Mouse (Mus musculus) bone marrow, adult 2 months (tissue): ENCODE data around the gene Fes. TPM values are rescaled to one million over a fixed set of nuclear protein-coding genes. Genes with fewer than 3 reads are reported as not detected.

Source experiments
- H3K27ac ChIP-seq: fragments of 200-500 bp; 2 replicates; pipeline ENCODE4 v1.5.1; 2012; ENCODE audit warnings: low read depth, mild to moderate bottlenecking, control low read depth, inconsistent platforms, low read length; ENCODE audit not compliant: control insufficient read depth, poor library complexity, insufficient read depth
- H3K4me1 ChIP-seq: fragments of 200-500 bp; 2 replicates; pipeline ENCODE4 v1.6.1; 2011; ENCODE audit warnings: low read length; ENCODE audit not compliant: control insufficient read depth, insufficient read depth
- H3K4me3 ChIP-seq: fragments of 200-500 bp; replicated peaks from 2 replicates; pipeline ENCODE3; 2011; ENCODE audit warnings: mild to moderate bottlenecking, low read depth, low read length, control low read depth; ENCODE audit not compliant: control insufficient read depth
- CTCF ChIP-seq: fragments of 200-500 bp; IDR thresholded peaks from 2 replicates; pipeline ENCODE4 v1.5.1; 2011; ENCODE audit warnings: low read length, control low read depth; ENCODE audit not compliant: control insufficient read depth, insufficient read depth
- POLR2A ChIP-seq: fragments of 200-500 bp; IDR thresholded peaks from 2 replicates; pipeline ENCODE4 v1.6.1; 2011; ENCODE audit warnings: low read depth, mild to moderate bottlenecking, control low read depth, low read length, borderline replicate concordance; ENCODE audit not compliant: control insufficient read depth
- WGBS: fragments of 180-500 bp; shearing (Covaris S2); methylation state at CpG from one replicate; pipeline ENCODE4 v1.1.7; 2018; 5-methylcytosine and 5-hydroxymethylcytosine counted together
- polyA plus RNA-seq: library from polyadenylated mRNA; stranded (reverse); fragments of >200 nt; gene quantifications from 2 replicates; pipeline ENCODE4 v1.2.4, GENCODE M21; 2011; ENCODE audit warnings: low replicate concordance; ENCODE audit not compliant: missing spikeins, insufficient read depth, insufficient read length

Fes gene
- polyA plus RNA-seq, 1 experiment = 311 TPM

DNA sequence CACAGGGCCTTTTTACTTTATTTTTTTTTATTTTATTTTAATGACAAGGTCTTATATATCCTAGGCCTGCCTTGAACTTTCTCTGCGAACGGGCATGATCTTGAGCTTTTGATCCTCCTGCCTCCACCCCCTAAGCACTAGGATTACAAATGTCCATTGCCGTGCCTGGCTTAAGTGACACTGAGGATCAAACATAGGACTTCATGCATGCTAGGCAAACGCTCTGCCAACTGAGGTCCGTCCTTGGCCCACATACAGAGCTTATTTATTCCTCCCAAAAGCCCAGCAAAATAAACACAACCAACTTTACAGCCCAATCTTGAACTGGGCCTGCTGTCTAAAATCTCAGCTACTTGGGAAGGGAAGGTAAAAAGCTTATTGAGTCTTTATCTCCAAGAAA, 25.0 kb upstream of the Fes start:
- Histone ChIP-seq H3K27ac (no peak overlapping the region), H3K4me3 (no peak overlapping the region), H3K4me1 (peaks cover 5% of the 10 kb centered on the region; the same call in 1 of the 2 replicates)
- no peak for TF ChIP-seq POLR2A
- TF ChIP-seq CTCF = no peak
- 91% methylated on average over 5 of the region's 5 CpGs for WGBS

DNA sequence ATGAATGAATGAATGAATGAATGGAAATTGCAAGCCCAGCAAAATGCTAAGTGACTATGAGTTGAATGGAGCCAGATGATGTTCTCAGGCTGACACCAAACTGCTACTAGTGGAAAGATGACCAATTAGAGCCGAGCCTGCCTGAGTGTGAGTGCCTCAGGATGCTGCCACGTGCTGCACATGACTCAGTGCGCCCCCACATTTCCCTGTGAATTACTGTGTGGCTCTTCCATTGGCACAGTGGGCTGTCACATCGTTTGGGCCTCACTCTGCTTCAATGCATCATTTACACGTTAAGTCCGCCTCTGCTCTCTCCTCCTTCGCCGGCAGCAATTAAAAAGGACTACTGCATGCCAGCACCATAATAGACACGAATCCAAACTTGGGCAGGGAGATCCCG, 24.5 kb upstream of the Fes start:
- H3K4me1 ChIP-seq = peaks cover 5% of the 10 kb centered on the region; the same call in 1 of the 2 replicates
- no peak for TF ChIP-seq CTCF
- no peak for TF ChIP-seq POLR2A
- no peak overlapping the region for H3K27ac ChIP-seq
- H3K4me3 ChIP-seq = no peak overlapping the region
- WGBS = 81% methylated on average over 10 of the region's 10 CpGs

DNA sequence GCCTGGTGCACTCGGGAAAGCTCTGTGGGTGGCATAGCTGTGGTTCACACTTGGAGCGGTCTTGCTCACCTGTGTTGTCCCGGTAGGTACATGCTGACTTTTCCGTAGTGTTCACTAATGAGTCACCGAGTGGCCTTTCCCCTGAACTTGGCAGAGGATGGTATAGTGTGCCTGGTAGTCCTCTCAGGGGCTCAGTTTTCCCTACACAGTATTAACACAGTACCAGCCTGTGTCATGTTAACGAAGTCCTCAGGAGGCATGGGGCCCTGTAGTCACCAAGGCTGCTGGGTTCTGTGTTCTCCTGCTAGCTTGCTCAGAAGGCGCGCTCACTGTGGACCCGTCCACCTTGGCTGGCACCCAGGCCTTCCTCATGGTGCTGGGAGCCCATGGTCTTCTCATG, 22.6 kb upstream of the Fes start:
- Histone ChIP-seq H3K4me3 (no peak overlapping the region), H3K4me1 (peaks cover 3% of the 10 kb centered on the region; the same call in 1 of the 2 replicates), H3K27ac (no peak overlapping the region)
- TF ChIP-seq POLR2A = no peak
- TF ChIP-seq CTCF = no peak
- WGBS = 94% methylated on average over 9 of the region's 9 CpGs

DNA sequence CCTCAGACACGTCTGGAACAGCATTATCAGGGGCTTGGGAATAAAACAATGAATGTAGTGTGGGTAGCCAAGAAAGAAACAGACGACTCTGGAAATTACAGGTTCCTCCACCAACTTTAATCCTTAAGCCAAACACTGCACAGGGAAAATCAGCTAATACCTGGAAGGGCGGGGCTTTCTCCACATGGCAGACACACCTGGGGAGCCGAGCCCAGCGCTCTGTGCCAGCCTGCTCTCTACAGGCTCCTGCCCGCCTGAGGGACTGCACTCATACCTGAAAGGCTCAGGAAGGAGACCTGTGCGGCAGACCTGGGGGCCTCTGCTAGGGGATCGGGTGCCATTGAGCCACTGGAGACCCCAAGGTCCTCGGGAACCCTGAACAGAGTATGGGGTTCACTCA, 20.0 kb upstream of the Fes start:
- no peak for TF ChIP-seq POLR2A
- TF ChIP-seq CTCF = no peak

DNA sequence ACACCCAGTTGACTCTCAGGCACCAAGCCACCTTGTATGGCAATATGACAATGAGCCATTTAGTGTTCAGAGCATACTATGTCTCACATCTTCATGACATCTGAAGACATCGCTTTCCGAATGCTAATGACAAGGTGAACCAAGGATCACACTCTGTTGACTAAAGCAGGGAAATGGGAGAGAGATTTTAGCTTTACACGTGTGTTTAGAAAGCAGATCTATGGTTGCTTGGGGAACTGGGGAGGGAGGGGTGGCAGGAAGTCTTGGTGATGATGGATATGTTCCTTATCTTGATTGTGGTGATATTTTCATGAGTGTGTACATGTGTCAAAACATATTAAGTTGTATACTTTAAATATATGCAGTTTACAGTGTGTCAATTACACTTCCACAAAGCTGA, 18.4 kb upstream of the Fes start:
- Histone ChIP-seq H3K4me1 (peaks cover 2% of the 10 kb centered on the region), H3K4me3 (no peak overlapping the region), H3K27ac (no peak overlapping the region)
- no peak for TF ChIP-seq CTCF
- no peak for TF ChIP-seq POLR2A
- 66% methylated on average over 3 of the region's 3 CpGs for WGBS

More for the DNA sequence above, 20.0 kb upstream of the Fes start:
- Histone ChIP-seq H3K4me1 (peaks cover 2% of the 10 kb centered on the region), H3K4me3 (no peak overlapping the region), H3K27ac (no peak overlapping the region)
- WGBS = 85% methylated on average over 9 of the region's 9 CpGs

DNA sequence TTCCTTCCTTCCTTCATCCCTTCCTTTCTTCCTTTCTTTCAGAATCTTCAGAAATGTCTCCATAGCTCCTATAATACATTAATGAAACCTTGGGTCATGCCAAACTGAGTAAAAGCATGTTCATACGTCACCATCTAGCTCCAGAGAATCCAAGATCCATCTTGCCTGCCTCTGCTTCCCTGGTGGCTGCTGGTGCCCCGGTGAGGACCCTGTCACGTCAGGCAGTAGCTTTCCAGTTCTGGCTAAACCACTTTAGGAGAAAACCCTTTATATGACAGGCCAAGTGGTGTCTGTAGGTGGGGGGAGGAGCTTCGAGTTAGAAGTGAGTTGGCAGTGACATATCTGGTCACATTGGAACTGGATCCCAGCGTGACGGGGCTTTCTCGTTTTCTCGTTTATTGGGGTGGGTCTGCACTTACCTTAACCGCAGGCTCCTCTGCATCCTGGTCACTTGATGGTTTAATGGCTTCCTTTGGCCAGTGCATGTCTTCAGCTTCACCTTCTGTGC, 17.5 kb upstream of the Fes start, which contains the start of gene Furin:
Gene Furin, minus strand, starts transcription at position 249 of the 508 bp plus-strand sequence.
- Histone ChIP-seq H3K27ac (peak within 1 kb of the TSS; percentile 63), H3K4me3 (no peak within 1 kb of the TSS), H3K4me1 (peaks cover 4% of the 10 kb centered on the region)
- TF ChIP-seq POLR2A (no peak), CTCF (no peak)
- 80% methylated on average over 9 of the region's 9 CpGs for WGBS

DNA sequence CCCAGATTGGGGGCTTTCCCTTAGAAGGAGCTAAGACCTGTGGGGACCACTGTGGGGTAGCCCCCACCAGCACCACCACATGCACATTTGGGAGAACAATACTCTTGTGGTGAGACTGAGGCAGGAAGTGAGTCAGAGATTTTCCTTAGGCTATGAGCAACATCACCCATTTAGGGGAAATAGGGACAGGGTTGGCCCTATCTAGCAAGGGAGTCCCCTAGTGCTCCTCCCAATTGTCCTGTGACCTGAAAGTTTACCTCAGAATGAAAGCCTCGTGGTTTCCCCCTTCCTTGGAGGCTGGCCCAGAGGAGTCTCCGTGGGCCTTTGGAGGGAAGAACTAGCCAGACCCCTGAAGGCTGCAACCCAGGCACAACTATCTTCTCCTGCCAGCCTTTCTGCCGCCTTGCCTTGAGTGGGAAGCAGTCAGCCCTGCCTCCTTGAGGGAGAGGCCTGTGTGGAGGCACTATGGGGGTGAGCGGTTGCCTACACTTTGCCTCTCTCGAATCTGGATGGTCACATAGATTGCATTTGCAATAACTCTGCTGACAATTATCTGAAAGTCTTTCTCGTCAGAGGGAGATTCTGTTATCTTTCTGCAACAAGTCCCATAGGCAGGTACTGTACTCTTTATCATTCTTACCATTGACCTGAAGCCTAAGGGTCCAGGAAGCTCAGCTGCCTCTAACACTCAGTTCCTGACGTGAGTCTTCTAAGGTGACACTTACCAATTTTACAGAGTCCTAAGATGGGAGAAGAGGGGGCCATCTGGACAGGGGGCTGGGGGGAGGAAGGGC, 16.6 kb upstream of the Fes start:
- peak overlapping the region; percentile 63 for H3K27ac ChIP-seq
- peaks cover 6% of the 10 kb centered on the region for H3K4me1 ChIP-seq
- no peak for TF ChIP-seq POLR2A
- TF ChIP-seq CTCF = no peak
- H3K4me3 ChIP-seq = no peak overlapping the region
- 26% methylated on average over 7 of the region's 7 CpGs for whole genome bisulfite sequencing

DNA sequence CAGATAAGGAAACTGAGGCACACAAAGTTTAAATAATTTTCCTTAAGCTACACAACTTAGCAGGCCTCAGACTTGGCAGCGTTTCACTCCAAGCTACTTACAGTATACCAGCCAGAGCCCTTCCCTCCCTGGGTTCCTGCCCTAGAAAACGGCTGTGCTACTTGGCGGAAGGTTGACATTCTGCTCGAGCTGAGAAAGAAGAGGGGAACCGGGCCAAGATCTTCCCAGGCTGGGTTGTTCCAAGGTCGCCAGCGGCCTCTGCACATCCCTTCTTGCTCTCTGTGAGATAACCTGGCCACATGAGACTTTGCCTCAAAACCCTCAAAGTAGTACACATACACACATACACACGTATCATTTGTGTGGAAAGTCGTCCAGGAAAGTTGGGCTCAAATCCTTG, 15.8 kb upstream of the Fes start:
- no peak for TF ChIP-seq CTCF
- no peak for TF ChIP-seq POLR2A
- H3K4me1 ChIP-seq = peaks cover 6% of the 10 kb centered on the region
- peak overlapping the region; percentile 14; the same call in 1 of the 2 replicates for H3K27ac ChIP-seq
- H3K4me3 ChIP-seq = no peak overlapping the region
- 21% methylated on average over 9 of the region's 9 CpGs for WGBS
